Mouse (Mus musculus): ENCODE measurements at regions not wholly inside any gene's neighbourhood (a gene's known extent, or its start where the extent isn't known, plus 50 kb on each side); places are given as distances from the start of the nearest gene placed in this dataset.

DNA sequence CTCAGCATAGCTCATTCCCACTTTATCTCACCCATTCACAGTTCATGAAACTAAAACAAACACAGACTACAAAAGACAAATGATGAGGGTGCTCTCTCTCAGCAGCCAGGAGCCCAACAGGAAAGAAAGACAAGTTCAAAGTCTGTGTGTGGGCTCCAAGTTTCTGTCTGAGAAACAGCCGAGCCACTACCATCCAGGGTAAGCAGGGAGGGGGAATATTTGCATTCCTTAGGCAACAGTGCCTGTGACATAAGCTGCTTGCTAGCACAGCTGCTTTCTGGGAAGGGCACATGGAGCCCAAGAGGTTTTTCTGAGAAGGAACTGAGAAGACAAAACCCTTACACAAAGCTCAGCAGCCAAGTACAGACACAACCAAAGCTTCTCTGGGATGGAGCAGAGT lies 78.5 kb downstream of the Cmpk2 start:
- TF ChIP-seq CTCF (conservative IDR thresholded peaks at IDR 0.05; ENCODE audit: low read length) (no peak), NANOG (IDR thresholded peaks at IDR 0.05; ENCODE audit: borderline replicate concordance, low read length) (no peak)

Data from E14TG2a.4 (cell line).